Mouse (Mus musculus) lung, postnatal 10 days (tissue): ENCODE results near the gene Samd4.
"Not testable (repeated sequence)": the region's sequence is repeated elsewhere in the genome, so short reads cannot be mapped to it uniquely, and the experiment has no call there.

Source experiments
- DNase-seq: peaks from one replicate; pipeline ENCODE4 v3.0.0; 2021

Samd4 gene

GRCm38 (mm10) chr14:47075856-47076255 is 193.2 kb downstream of the Samd4 start:
- no peak for DNase-seq

- no peak for DNase-seq
Observed at GRCm38 (mm10) chr14:47076956-47077575, 194.4 kb downstream of the Samd4 start.

- DNase-seq = no peak
Observed at GRCm38 (mm10) chr14:47077576-47077970, 194.9 kb downstream of the Samd4 start.

GRCm38 (mm10) chr14:47079911-47080310 is 197.3 kb downstream of the Samd4 start:
- DNase-seq = no peak

- no peak for DNase-seq
Observed at GRCm38 (mm10) chr14:47083311-47083710, 200.7 kb downstream of the Samd4 start.

GRCm38 (mm10) chr14:47083838-47084237 is 201.2 kb downstream of the Samd4 start:
- DNase-seq = no peak

- DNase-seq = no peak
Observed at GRCm38 (mm10) chr14:47084686-47085085, 202.0 kb downstream of the Samd4 start.

- no peak for DNase-seq
Observed at GRCm38 (mm10) chr14:47086123-47086522, 203.5 kb downstream of the Samd4 start.

- peak; percentile 88 for DNase-seq
Observed at GRCm38 (mm10) chr14:47086743-47087142, 204.1 kb downstream of the Samd4 start.

- DNase-seq = peak; percentile 86
Observed at GRCm38 (mm10) chr14:47087182-47087581, 204.5 kb downstream of the Samd4 start.

GRCm38 (mm10) chr14:47087669-47088250 is 205.1 kb downstream of the Samd4 start:
- DNase-seq = no peak

- no peak for DNase-seq
Observed at GRCm38 (mm10) chr14:47088339-47088738, 205.7 kb downstream of the Samd4 start.

- DNase-seq = no peak
Observed at GRCm38 (mm10) chr14:47089153-47089552, 206.5 kb downstream of the Samd4 start.

GRCm38 (mm10) chr14:47091908-47092307 is 209.3 kb downstream of the Samd4 start:
- DNase-seq = no peak

GRCm38 (mm10) chr14:47093355-47093792 is 210.7 kb downstream of the Samd4 start:
- peak; percentile 60 for DNase-seq

- no peak for DNase-seq
Observed at GRCm38 (mm10) chr14:47095036-47095435, 212.4 kb downstream of the Samd4 start.

- peak; percentile 80 for DNase-seq
Observed at GRCm38 (mm10) chr14:47096357-47096756, 213.7 kb downstream of the Samd4 start.

- peak; percentile 13 for DNase-seq
Observed at GRCm38 (mm10) chr14:47104246-47105173, 221.9 kb downstream of the Samd4 start.

GRCm38 (mm10) chr14:47105174-47105557 is 222.5 kb downstream of the Samd4 start:
- no peak for DNase-seq

- no peak for DNase-seq
Observed at GRCm38 (mm10) chr14:47105755-47106154, 223.1 kb downstream of the Samd4 start.

GRCm38 (mm10) chr14:47107461-47107860 is 224.8 kb downstream of the Samd4 start:
- no peak for DNase-seq

GRCm38 (mm10) chr14:47110391-47110790 is 227.7 kb downstream of the Samd4 start:
- not testable (repeated sequence) for DNase-seq

- DNase-seq = no peak
Observed at GRCm38 (mm10) chr14:47111341-47111740, 228.7 kb downstream of the Samd4 start.

- no peak for DNase-seq
Observed at GRCm38 (mm10) chr14:47115154-47115553, 232.5 kb downstream of the Samd4 start.
